Mouse (Mus musculus) ES-E14 (cell line): Measurements from ENCODE around the gene Dazl.

Source experiments
- HCFC1 ChIP-seq: IDR thresholded peaks from 2 replicates; pipeline ENCODE4 v1.6.1; 2012; ENCODE audit warnings: low read length, inconsistent platforms, borderline replicate concordance; ENCODE audit not compliant: insufficient read depth
- MAFK ChIP-seq: IDR thresholded peaks from 2 replicates; pipeline ENCODE4 v1.6.1; 2014; ENCODE audit warnings: mild to moderate bottlenecking, low read depth, low read length, inconsistent platforms; ENCODE audit not compliant: insufficient read depth
- ZC3H11A ChIP-seq: IDR thresholded peaks from 2 replicates; pipeline ENCODE4 v1.6.1; 2012; ENCODE audit warnings: low read depth, mild to moderate bottlenecking, inconsistent platforms, low read length, borderline replicate concordance

DNA sequence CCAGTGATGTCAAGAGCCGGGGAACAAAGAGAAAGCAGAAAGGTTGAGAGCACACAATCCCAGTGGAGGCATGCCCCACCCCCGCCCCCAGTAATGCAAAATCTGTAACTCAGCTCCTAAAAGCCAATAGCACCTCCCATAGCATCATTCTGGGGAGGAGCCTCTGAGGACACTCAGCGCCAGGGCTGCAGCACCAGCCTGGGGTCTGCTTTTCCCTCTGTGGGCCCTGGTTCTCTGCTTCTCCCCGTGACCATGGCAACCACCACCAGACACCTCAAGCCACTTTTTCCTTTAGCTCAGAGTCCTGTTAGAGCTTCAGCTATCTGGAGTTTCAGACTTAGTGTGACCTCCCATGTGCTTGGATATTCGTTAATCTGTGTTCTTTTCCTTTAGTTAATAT lies 15.4 kb upstream of the Dazl start:
- TF ChIP-seq ZC3H11A: no peak
- no peak for TF ChIP-seq MAFK
- TF ChIP-seq HCFC1: no peak
